In genomic region chr14:78775226-78775625, GRCm38 (mm10) we compare ENCODE assay signal across 16 mouse cellular contexts.
"Had no signal": no experiment of that assay in that cellular context is flagged by ENCODE, and none has a peak within 500 bp of the region (broad histone marks: within the 10 kb centered on the region; RNA-seq: fewer than 3 reads in every experiment).

No protein-coding gene starts in this region.

- H3K36me3 ChIP-seq: midbrain, embryonic 10.5 days; midbrain, embryonic 12.5 days; neural tube, embryonic 13.5 days; neural tube, embryonic 15.5 days; stomach, embryonic 15.5 days had no signal

- DNase-seq: lung, adult 18-20 months; lung, embryonic 14.5 days; lung, postnatal 10 days; lung, postnatal 4 days; retina, postnatal 1 day; right cerebral cortex, adult 18-20 months; thymus, adult 2 months; thymus, postnatal 25 days had no signal

- H3K4me2 ChIP-seq: lung, embryonic 14.5 days; neural tube, embryonic 13.5 days; neural tube, embryonic 15.5 days; stomach, embryonic 15.5 days had no signal

- H3K9me3 ChIP-seq: midbrain, embryonic 12.5 days; neural tube, embryonic 13.5 days; neural tube, embryonic 15.5 days; stomach, embryonic 15.5 days had no signal

- H3K4me1 ChIP-seq: stomach, embryonic 15.5 days had no signal

- H3K4me3 ChIP-seq: midbrain, embryonic 10.5 days; midbrain, embryonic 12.5 days; myocyte; neural tube, embryonic 13.5 days; neural tube, embryonic 15.5 days; stomach, embryonic 15.5 days had no signal

- H3K27me3 ChIP-seq: neural tube, embryonic 13.5 days; neural tube, embryonic 15.5 days; stomach, embryonic 15.5 days had no signal

- H3K9ac ChIP-seq: lung, embryonic 14.5 days; midbrain, embryonic 12.5 days; neural tube, embryonic 13.5 days; neural tube, embryonic 15.5 days; stomach, embryonic 15.5 days had no signal

- ATAC-seq: midbrain, embryonic 16.5 days had no signal

- H3K27ac ChIP-seq: midbrain, embryonic 10.5 days; midbrain, embryonic 12.5 days; neural tube, embryonic 13.5 days; neural tube, embryonic 15.5 days; stomach, embryonic 15.5 days; stomach, postnatal 0 days had no signal
